Mouse (Mus musculus) effector memory CD4-positive, alpha-beta T cell, adult 5 months (primary cell): ENCODE data around the gene Pfkfb3. TPM values are rescaled to one million over a fixed set of nuclear protein-coding genes. Genes with fewer than 3 reads are reported as not detected.

ENCODE experiments used
- polyA plus RNA-seq: library from polyadenylated mRNA; unstranded; fragments of 100-300 nt; shearing (Covaris generic); gene quantifications from one replicate; pipeline ENCODE4 v1.2.1, GENCODE M21; 2017

Pfkfb3 gene
- 16.1 TPM for polyA plus RNA-seq

GRCm38 (mm10) chr2:11553471-11554400, at the start of gene Pfkfb3:
Gene Pfkfb3 (minus strand): TSS chr2:11554077.

Other genes starting within 250 kb of the Pfkfb3 start
- 126 TPM for gene Rbm17, start 50.1 kb upstream of the Pfkfb3 start, polyA plus RNA-seq
- not detected for gene Gm17490, start 72.2 kb upstream of the Pfkfb3 start, polyA plus RNA-seq
- 20.6 TPM for gene Il2ra, start 88.7 kb upstream of the Pfkfb3 start, polyA plus RNA-seq
- 18.1 TPM for gene Il15ra, start 151.2 kb upstream of the Pfkfb3 start, polyA plus RNA-seq
- gene Fbh1, start 223.5 kb upstream of the Pfkfb3 start, polyA plus RNA-seq: 46.4 TPM
- 57.7 TPM for gene Ankrd16, start 223.8 kb upstream of the Pfkfb3 start, polyA plus RNA-seq